Mouse (Mus musculus): ENCODE results near the gene Zfp788. TPM values are rescaled to one million over a fixed set of nuclear protein-coding genes. Genes with fewer than 3 reads are reported as not detected.
"Not testable (repeated sequence)": the region's sequence is repeated elsewhere in the genome, so short reads cannot be mapped to it uniquely, and the experiment has no call there.

The Zfp788 gene
- polyA plus RNA-seq, 2 experiments: 1.4 to 3.4 TPM

- WGBS (ENCODE audit: insufficient replicate concordance): 21% methylated on average over 3 of the region's 3 CpGs
- Histone ChIP-seq H3K9me3 (ENCODE audit: control insufficient read depth, low read length) (no peaks in the 10 kb centered on the region), H3K4me3 (ENCODE audit: insufficient read depth in 1 of 2, low read depth in 2 of 2, low read length in 2 of 2) (peak overlapping the region; percentile 77 to 95), H3K9ac (replicated peaks) (peak overlapping the region; percentile 80), H3K27me3 (ENCODE audit: control insufficient read depth, insufficient read depth, low read length) (no peaks in the 10 kb centered on the region), H3K36me3 (replicated peaks; ENCODE audit: control insufficient read depth, insufficient read depth, low read depth) (no peaks in the 10 kb centered on the region), H3K4me1 (replicated peaks; ENCODE audit: control insufficient read depth in 2 of 2, insufficient read depth in 2 of 2, low read length in 1 of 2) (peaks cover 0 to 5% of the 10 kb centered on the region in 2 experiments; a peak in 1 of 4 replicates), H3K4me2 (ENCODE audit: low read depth) (peak overlapping the region; percentile 81), H3K27ac (no peak overlapping the region)
- DNase-seq (ENCODE audit: low read depth in 3 of 3, low spot score in 3 of 3) (no peak), ATAC-seq (ENCODE audit: insufficient read depth) (no peak)
- TF ChIP-seq CTCF (IDR thresholded peaks at IDR 0.05; ENCODE audit: low read depth) (no peak), EP300 (IDR thresholded peaks at IDR 0.05; ENCODE audit: low read depth) (no peak)
Measured at GRCm38 (mm10) chr7:41599932-41600548, 33.0 kb upstream of the Zfp788 start.

- peaks cover 0 to 2% of the 10 kb centered on the region in 2 experiments; a peak in 1 of 4 replicates for H3K4me1 ChIP-seq (replicated peaks; ENCODE audit: control insufficient read depth in 2 of 2, insufficient read depth in 2 of 2, low read length in 1 of 2)
- WGBS (ENCODE audit: insufficient replicate concordance): 38% methylated on average over 3 of the region's 3 CpGs
- no peaks in the 10 kb centered on the region for H3K27me3 ChIP-seq (ENCODE audit: control insufficient read depth, insufficient read depth, low read length)
- no peak overlapping the region for H3K4me3 ChIP-seq (ENCODE audit: insufficient read depth in 1 of 2, low read depth in 2 of 2, low read length in 2 of 2)
- no peak overlapping the region for H3K9ac ChIP-seq (replicated peaks)
- peaks cover 11% of the 10 kb centered on the region for H3K36me3 ChIP-seq (replicated peaks; ENCODE audit: control insufficient read depth, insufficient read depth, low read depth)
- H3K9me3 ChIP-seq (ENCODE audit: control insufficient read depth, low read length): no peaks in the 10 kb centered on the region
- no peak overlapping the region for H3K27ac ChIP-seq
- no peak overlapping the region for H3K4me2 ChIP-seq (ENCODE audit: low read depth)
- ATAC-seq (ENCODE audit: insufficient read depth) (peak; percentile 52; the same call in 1 of the 2 replicates), DNase-seq (ENCODE audit: low read depth in 3 of 3, low spot score in 3 of 3) (no peak)
- TF ChIP-seq EP300 (IDR thresholded peaks at IDR 0.05; ENCODE audit: low read depth): no peak
- no peak for TF ChIP-seq CTCF (IDR thresholded peaks at IDR 0.05; ENCODE audit: low read depth)
Measured at GRCm38 (mm10) chr7:41611654-41612053, 21.3 kb upstream of the Zfp788 start.

- not testable (repeated sequence) for ATAC-seq (ENCODE audit: insufficient read depth); H3K27ac ChIP-seq; H3K9ac ChIP-seq (replicated peaks); H3K27me3 ChIP-seq (ENCODE audit: control insufficient read depth, insufficient read depth, low read length); H3K4me1 ChIP-seq (replicated peaks; ENCODE audit: control insufficient read depth in 2 of 2, insufficient read depth in 2 of 2, low read length in 1 of 2); H3K9me3 ChIP-seq (ENCODE audit: control insufficient read depth, low read length); H3K4me3 ChIP-seq (ENCODE audit: insufficient read depth in 1 of 2, low read depth in 2 of 2, low read length in 2 of 2); DNase-seq (ENCODE audit: low read depth in 3 of 3, low spot score in 3 of 3); H3K4me2 ChIP-seq (ENCODE audit: low read depth)
- H3K36me3 ChIP-seq (replicated peaks; ENCODE audit: control insufficient read depth, insufficient read depth, low read depth): peaks cover 11% of the 10 kb centered on the region
- 82% methylated on average over 1 of the region's 1 CpGs for WGBS (ENCODE audit: insufficient replicate concordance)
Measured at GRCm38 (mm10) chr7:41616241-41616640, 16.8 kb upstream of the Zfp788 start.

GRCm38 (mm10) chr7:41633221-41633984 lies 400 bp downstream of the Zfp788 start:
- Histone ChIP-seq H3K9me3 (ENCODE audit: control insufficient read depth, low read length) (no peaks in the 10 kb centered on the region), H3K4me2 (ENCODE audit: low read depth) (peak overlapping the region; percentile 91), H3K36me3 (replicated peaks; ENCODE audit: control insufficient read depth, insufficient read depth, low read depth) (no peaks in the 10 kb centered on the region; the same call in 1 of the 2 replicates), H3K27me3 (ENCODE audit: control insufficient read depth, insufficient read depth, low read length) (no peaks in the 10 kb centered on the region), H3K4me3 (ENCODE audit: insufficient read depth in 1 of 2, low read depth in 2 of 2, low read length in 2 of 2) (peak overlapping the region; percentile 77 to 99), H3K9ac (replicated peaks) (peak overlapping the region; percentile 72), H3K4me1 (replicated peaks; ENCODE audit: control insufficient read depth in 2 of 2, insufficient read depth in 2 of 2, low read length in 1 of 2) (peaks cover 5% of the 10 kb centered on the region in 2 experiments; a peak in 2 of 4 replicates), H3K27ac (peak overlapping the region; percentile 87)
- DNase-seq (ENCODE audit: low read depth in 3 of 3, low spot score in 3 of 3): peak; percentile 83 to 90 (median 83)
- TF ChIP-seq EP300 (IDR thresholded peaks at IDR 0.05; ENCODE audit: low read depth) (no peak), CTCF (IDR thresholded peaks at IDR 0.05; ENCODE audit: low read depth) (no peak)
- WGBS (ENCODE audit: insufficient replicate concordance): under 1% methylated on average over 26 of the region's 26 CpGs
- peak; percentile 97 for ATAC-seq (ENCODE audit: insufficient read depth)

- DNase-seq (ENCODE audit: low read depth in 3 of 3, low spot score in 3 of 3); H3K36me3 ChIP-seq (replicated peaks; ENCODE audit: control insufficient read depth, insufficient read depth, low read depth); H3K27me3 ChIP-seq (ENCODE audit: control insufficient read depth, insufficient read depth, low read length); H3K27ac ChIP-seq; H3K4me3 ChIP-seq (ENCODE audit: insufficient read depth in 1 of 2, low read depth in 2 of 2, low read length in 2 of 2); H3K9ac ChIP-seq (replicated peaks); H3K4me2 ChIP-seq (ENCODE audit: low read depth); ATAC-seq (ENCODE audit: insufficient read depth); H3K4me1 ChIP-seq (replicated peaks; ENCODE audit: control insufficient read depth in 2 of 2, insufficient read depth in 2 of 2, low read length in 1 of 2); H3K9me3 ChIP-seq (ENCODE audit: control insufficient read depth, low read length): not testable (repeated sequence)
- 36% methylated on average over 1 of the region's 1 CpGs for WGBS (ENCODE audit: insufficient replicate concordance)
Measured at GRCm38 (mm10) chr7:41674326-41674725, 41.3 kb downstream of the Zfp788 start.

Other genes starting within 250 kb of the Zfp788 start
- 1.5 and 2.5 TPM in 2 replicates for gene AI987944, start 239.8 kb upstream of the Zfp788 start, polyA plus RNA-seq (2012; rRNA removed)
- 4.9 and 5.0 TPM in 2 replicates for gene AI987944, start 239.8 kb upstream of the Zfp788 start, polyA plus RNA-seq (2014; fragmentation: Nextera tagmentation; extraction: Ambion mirVana)
- 0.02 and 0.03 TPM in 2 replicates for gene Vmn2r57, start 184.5 kb upstream of the Zfp788 start, polyA plus RNA-seq (2012; rRNA removed)
- gene Vmn2r57, start 184.5 kb upstream of the Zfp788 start, polyA plus RNA-seq (2014; fragmentation: Nextera tagmentation; extraction: Ambion mirVana): not detected in 2 replicates
- gene Gm20449, start 133.8 kb upstream of the Zfp788 start, polyA plus RNA-seq (2012; rRNA removed): not detected in 2 replicates
- gene Gm20449, start 133.8 kb upstream of the Zfp788 start, polyA plus RNA-seq (2014; fragmentation: Nextera tagmentation; extraction: Ambion mirVana): not detected in 2 replicates
- gene AW146154, start 133.3 kb upstream of the Zfp788 start, polyA plus RNA-seq (2012; rRNA removed): 1.4 and 2.0 TPM in 2 replicates
- 1.8 and 3.0 TPM in 2 replicates for gene AW146154, start 133.3 kb upstream of the Zfp788 start, polyA plus RNA-seq (2014; fragmentation: Nextera tagmentation; extraction: Ambion mirVana)
- not detected in 2 replicates for gene Gm6871, start 59.5 kb upstream of the Zfp788 start, polyA plus RNA-seq (2012; rRNA removed)
- not detected in 2 replicates for gene Gm6871, start 59.5 kb upstream of the Zfp788 start, polyA plus RNA-seq (2014; fragmentation: Nextera tagmentation; extraction: Ambion mirVana)
- gene 2610021A01Rik, start 34.0 kb upstream of the Zfp788 start, polyA plus RNA-seq (2012; rRNA removed): 2.5 and 4.0 TPM in 2 replicates
- gene 2610021A01Rik, start 34.0 kb upstream of the Zfp788 start, polyA plus RNA-seq (2014; fragmentation: Nextera tagmentation; extraction: Ambion mirVana): 4.3 and 5.5 TPM in 2 replicates
- not detected in 2 replicates for gene Vmn2r58, start 239.5 kb downstream of the Zfp788 start, polyA plus RNA-seq (2012; rRNA removed)
- gene Vmn2r58, start 239.5 kb downstream of the Zfp788 start, polyA plus RNA-seq (2014; fragmentation: Nextera tagmentation; extraction: Ambion mirVana): not detected in 2 replicates

Data from liver, embryonic 14.5 days (tissue).